ENCODE assay signal across 8 mouse cellular contexts in the genomic region with DNA sequence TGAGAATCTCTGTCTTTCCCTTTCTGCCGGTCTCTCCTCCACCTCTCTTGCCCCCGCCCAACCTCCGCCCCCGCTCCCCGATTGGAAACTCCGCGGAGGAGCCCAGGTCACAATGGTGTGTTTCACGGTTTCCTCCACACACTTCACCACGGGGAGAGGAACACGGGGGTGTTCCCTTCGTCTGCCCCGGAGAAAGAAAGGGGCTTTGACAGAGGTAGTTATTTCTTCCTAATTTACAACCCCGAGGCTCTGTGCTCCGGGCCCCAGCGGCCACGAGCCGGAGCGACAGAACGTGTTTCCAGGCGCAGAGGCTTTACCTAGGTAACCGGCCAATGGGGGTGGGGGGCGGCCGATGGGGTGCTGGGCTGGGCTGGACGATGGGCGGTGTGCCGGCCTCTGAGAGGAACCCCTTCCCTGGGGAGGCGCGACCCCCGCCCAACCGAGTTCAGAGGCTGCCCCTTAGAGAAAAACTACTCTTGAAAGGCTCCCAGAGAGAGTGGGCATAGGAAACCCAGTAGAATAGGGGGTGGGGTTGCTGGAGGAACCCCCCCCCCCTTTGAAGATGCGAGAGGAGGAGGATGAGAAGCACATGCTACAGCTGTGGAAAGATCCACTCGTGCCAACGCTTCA. TPM values are rescaled to one million over a fixed set of nuclear protein-coding genes. Genes with fewer than 3 reads are reported as not detected.
DNase-seq lines count a peak whose midpoint lies in the region; ATAC-seq lines count a peak whose summit lies in the region.

No protein-coding gene starts in this region.

- DNase-seq in adrenal gland, postnatal 14 days: peak; percentile 75
- DNase-seq in forebrain, embryonic 11.5 days (ENCODE audit: low spot score): peak; percentile 78
- DNase-seq in midbrain, embryonic 14.5 days: peak; percentile 59
- no peak for DNase-seq in ovary, postnatal 14 days (ENCODE audit: low spot score)
- DNase-seq in frontal cortex, postnatal 14 days (ENCODE audit: low spot score in 2 of 2): no peak

- H3K36me3 ChIP-seq in megakaryocyte, embryonic 14.5 days (replicated peaks; ENCODE audit: low read length): no peaks in the 10 kb centered on the region
- H3K36me3 ChIP-seq in forebrain, embryonic 11.5 days (ENCODE audit: control insufficient read depth, insufficient read depth, low read length): no peaks in the 10 kb centered on the region
- H3K36me3 ChIP-seq in intestine, embryonic 16.5 days (ENCODE audit: control insufficient read depth, insufficient read depth, low read length): no peaks in the 10 kb centered on the region
- H3K36me3 ChIP-seq in midbrain, embryonic 14.5 days (ENCODE audit: control insufficient read depth, insufficient read depth, low read length): no peaks in the 10 kb centered on the region

- H3K4me1 ChIP-seq in megakaryocyte, embryonic 14.5 days: peaks cover 64% of the 10 kb centered on the region
- peaks cover 26% of the 10 kb centered on the region; the same call in 1 of the 2 replicates for H3K4me1 ChIP-seq in forebrain, embryonic 11.5 days (replicated peaks; ENCODE audit: control insufficient read depth, insufficient read depth, low read length)
- H3K4me1 ChIP-seq in intestine, embryonic 16.5 days (ENCODE audit: control insufficient read depth, insufficient read depth, low read length): peaks cover 37% of the 10 kb centered on the region
- peaks cover 36% of the 10 kb centered on the region for H3K4me1 ChIP-seq in midbrain, embryonic 14.5 days (ENCODE audit: control insufficient read depth, insufficient read depth, low read length)

- peak overlapping the region; percentile 70 for H3K9ac ChIP-seq in forebrain, embryonic 11.5 days (ENCODE audit: low read length)
- H3K9ac ChIP-seq in intestine, embryonic 16.5 days (ENCODE audit: low read depth, low read length): peak overlapping the region; percentile 20; the same call in 1 of the 2 replicates
- H3K9ac ChIP-seq in midbrain, embryonic 14.5 days (replicated peaks; ENCODE audit: low read length): no peak overlapping the region; the same call in 1 of the 2 replicates

- peaks cover 79% of the 10 kb centered on the region for H3K27me3 ChIP-seq in megakaryocyte, embryonic 14.5 days (replicated peaks)
- H3K27me3 ChIP-seq in forebrain, embryonic 11.5 days (ENCODE audit: control insufficient read depth, insufficient read depth, low read length): peaks cover 45% of the 10 kb centered on the region
- H3K27me3 ChIP-seq in intestine, embryonic 16.5 days (replicated peaks; ENCODE audit: control insufficient read depth, insufficient read depth, low read length): peaks cover 60% of the 10 kb centered on the region
- peaks cover 56% of the 10 kb centered on the region for H3K27me3 ChIP-seq in midbrain, embryonic 14.5 days (ENCODE audit: control insufficient read depth, insufficient read depth, low read length)

- peak overlapping the region; percentile 97 for H3K4me2 ChIP-seq in forebrain, embryonic 11.5 days (ENCODE audit: low read depth, low read length, severe bottlenecking)
- peak overlapping the region; percentile 100 for H3K4me2 ChIP-seq in intestine, embryonic 16.5 days (ENCODE audit: low read depth, low read length)
- H3K4me2 ChIP-seq in midbrain, embryonic 14.5 days (ENCODE audit: low read length): peak overlapping the region; percentile 99

- no peak overlapping the region for H3K27ac ChIP-seq in forebrain, embryonic 11.5 days (ENCODE audit: low read depth, low read length)
- no peak overlapping the region for H3K27ac ChIP-seq in intestine, embryonic 16.5 days (ENCODE audit: low read length)
- no peak overlapping the region for H3K27ac ChIP-seq in midbrain, embryonic 14.5 days (replicated peaks; ENCODE audit: low read depth, low read length)

- peaks cover 7% of the 10 kb centered on the region; the same call in 1 of the 2 replicates for H3K9me3 ChIP-seq in megakaryocyte, embryonic 14.5 days
- H3K9me3 ChIP-seq in forebrain, embryonic 11.5 days (ENCODE audit: control insufficient read depth, low read length): no peaks in the 10 kb centered on the region
- H3K9me3 ChIP-seq in intestine, embryonic 16.5 days (ENCODE audit: control insufficient read depth, low read length): no peaks in the 10 kb centered on the region
- H3K9me3 ChIP-seq in midbrain, embryonic 14.5 days (ENCODE audit: control insufficient read depth, low read length): no peaks in the 10 kb centered on the region

- H3K4me3 ChIP-seq in megakaryocyte, embryonic 14.5 days (replicated peaks): peak overlapping the region; percentile 94
- peak overlapping the region; percentile 59 for H3K4me3 ChIP-seq in forebrain, embryonic 11.5 days (ENCODE audit: low read depth, low read length)
- peak overlapping the region; percentile 71 for H3K4me3 ChIP-seq in intestine, embryonic 16.5 days (ENCODE audit: low read length)
- H3K4me3 ChIP-seq in midbrain, embryonic 14.5 days (replicated peaks; ENCODE audit: low read depth, low read length): peak overlapping the region; percentile 71

- 0% methylated on average over 32 of the region's 33 CpGs for WGBS in forebrain, embryonic 11.5 days
- WGBS in intestine, embryonic 16.5 days: under 1% methylated on average over 33 of the region's 33 CpGs
- 2% methylated on average over 32 of the region's 33 CpGs for WGBS in midbrain, embryonic 14.5 days

- no peak for ATAC-seq in megakaryocyte, adult 5-6 weeks (ENCODE audit: poor library complexity, severe bottlenecking)
- ATAC-seq in forebrain, embryonic 11.5 days (replicated peaks; ENCODE audit: low FRiP score): no peak
- no peak for ATAC-seq in intestine, embryonic 16.5 days
- ATAC-seq in midbrain, embryonic 14.5 days (ENCODE audit: low FRiP score, low TSS enrichment): no peak

RNA-seq across cellular contexts. Expression of a gene that starts 2.3 kb away (rescaled TPM):
- polyA plus RNA-seq in megakaryocyte, embryonic 14.5 days (2012; ENCODE audit: insufficient read depth, low replicate concordance): 0.42 and 0.75 TPM in 2 replicates
- 1.6 and 2.4 TPM in 2 replicates for total RNA-seq in megakaryocyte, adult 5-6 weeks (2015)
- total RNA-seq in megakaryocyte, adult 5-6 weeks (2017): 0.04 and 0.73 TPM in 2 replicates
- 49.0 and 108 TPM in 2 replicates for total RNA-seq in adrenal gland, postnatal 14 days (2021)
- 0.31 and 0.71 TPM in 2 replicates for polyA plus RNA-seq in forebrain, embryonic 11.5 days (2014; fragmentation: Nextera tagmentation; extraction: Ambion mirVana)
- polyA plus RNA-seq in intestine, embryonic 16.5 days (2015; fragmentation: Nextera tagmentation; extraction: Ambion mirVana): 0.06 and 0.16 TPM in 2 replicates
- polyA plus RNA-seq in midbrain, embryonic 14.5 days (2014; fragmentation: Nextera tagmentation; extraction: Ambion mirVana): 1.1 and 1.4 TPM in 2 replicates

Comparison
In these comparisons a context has a peak if more than half of its experiments do, and no peak if none do; other contexts are left out.
1. DNase-seq: peak in adrenal gland, postnatal 14 days (single experiment), forebrain, embryonic 11.5 days (single experiment) and midbrain, embryonic 14.5 days (single experiment); none in ovary, postnatal 14 days (single experiment) and frontal cortex, postnatal 14 days (0 of 2).
2. Peak in every context shown above with its lines, with median percentiles within 50 percentile points of each other: H3K4me3 ChIP-seq and H3K4me2 ChIP-seq.